Mouse (Mus musculus): Measurements from ENCODE around the gene Tmem260.

Tmem260 gene

DNA sequence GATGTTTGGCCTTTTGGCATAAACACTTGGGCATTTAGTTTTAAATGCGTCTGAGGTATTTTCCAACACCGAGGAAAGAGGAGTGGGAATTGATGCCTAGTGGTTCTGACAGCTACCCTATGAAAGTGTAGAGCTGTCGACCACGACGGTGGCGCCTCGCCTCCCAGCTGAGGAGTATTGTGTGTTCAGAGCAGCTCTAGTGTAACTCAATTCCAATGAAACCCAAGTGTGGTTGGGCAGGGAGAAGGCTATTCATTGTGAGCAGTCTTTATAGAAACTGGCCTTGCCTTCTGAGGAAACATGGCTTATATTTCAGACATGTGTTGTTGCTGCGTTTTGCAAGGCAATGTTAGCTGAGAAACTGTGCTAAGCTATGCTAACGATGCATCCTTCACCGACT is 99.2 kb downstream of the Tmem260 start:
- in situ Hi-C loops (cut with MboI; ENCODE audit: unreplicated experiment in 2 of 2): no loop called here

- in situ Hi-C loops (cut with MboI; ENCODE audit: unreplicated experiment in 2 of 2): no loop called here
Observed at GRCm38 (mm10) chr14:48546009-48546408, 100.1 kb downstream of the Tmem260 start.

DNA sequence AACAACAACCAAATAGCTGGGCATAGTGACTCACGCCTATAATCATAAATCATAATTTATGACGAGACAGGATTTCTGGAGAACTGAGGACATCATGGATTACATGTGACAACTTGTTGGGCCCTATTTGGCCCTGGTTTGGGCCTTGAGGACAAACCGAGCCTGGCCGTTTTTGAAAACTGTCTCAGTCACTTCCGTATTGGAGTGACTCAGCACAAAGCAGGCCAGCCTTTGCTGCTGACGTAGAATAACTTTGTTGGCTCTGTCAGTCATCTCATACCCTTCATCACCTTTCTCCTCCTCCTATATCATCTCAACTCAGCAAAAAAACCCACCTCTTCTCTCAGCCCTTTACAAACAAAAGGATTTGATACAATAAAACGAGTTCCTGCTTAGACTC is 103.8 kb downstream of the Tmem260 start:
- in situ Hi-C loops (cut with MboI; ENCODE audit: unreplicated experiment in 2 of 2): no loop called here

- in situ Hi-C loops (cut with MboI; ENCODE audit: unreplicated experiment in 2 of 2): no loop called here
Observed at GRCm38 (mm10) chr14:48553216-48553615, 107.3 kb downstream of the Tmem260 start.

- in situ Hi-C loops (cut with MboI; ENCODE audit: unreplicated experiment in 2 of 2): no loop called here
Observed at GRCm38 (mm10) chr14:48553754-48554153, 107.8 kb downstream of the Tmem260 start.

DNA sequence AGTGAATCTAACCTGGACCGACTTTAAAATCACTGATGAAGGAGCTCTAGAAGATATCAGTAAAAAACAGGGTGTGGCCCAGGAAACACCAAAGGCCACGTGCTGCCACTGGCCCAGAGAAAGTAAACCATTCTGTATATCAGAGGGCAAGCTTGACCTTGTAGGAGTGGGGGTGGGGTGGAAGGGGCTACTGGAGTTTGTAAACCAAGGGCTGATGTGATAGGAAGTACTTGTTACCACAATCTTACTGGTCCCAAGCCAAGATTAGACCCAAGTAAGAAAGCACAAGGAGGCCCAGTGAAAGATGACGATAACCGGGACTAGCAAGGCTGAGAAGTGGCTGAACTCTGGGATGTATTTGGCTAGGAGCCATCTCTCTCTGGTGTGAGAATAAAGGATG is 113.1 kb downstream of the Tmem260 start:
- in situ Hi-C loops (cut with MboI; ENCODE audit: unreplicated experiment in 2 of 2): no loop called here

- in situ Hi-C loops (cut with MboI; ENCODE audit: unreplicated experiment in 2 of 2): no loop called here
Observed at GRCm38 (mm10) chr14:48559736-48560135, 113.8 kb downstream of the Tmem260 start.

GRCm38 (mm10) chr14:48566596-48566995 is 120.7 kb downstream of the Tmem260 start:
- in situ Hi-C loops (cut with MboI; ENCODE audit: unreplicated experiment in 2 of 2): no loop called here

Measured in v-Abl transformed pro-B cells (cell line).